Mouse (Mus musculus): Measurements from ENCODE around the gene Rnf40. TPM values are rescaled to one million over a fixed set of nuclear protein-coding genes. Genes with fewer than 3 reads are reported as not detected.
A peak's percentile ranks its signal among the peaks of the same experiment; 100 is the strongest.

Rnf40 gene
- polyA plus RNA-seq, 1 experiment = 48.0 TPM

GRCm38 (mm10) chr7:127573503-127574008 is 15.0 kb upstream of the Rnf40 start:
- H3K27ac ChIP-seq (ENCODE audit: insufficient read depth, low read length) = no peak overlapping the region
- peaks cover 6% of the 10 kb centered on the region; the same call in 1 of the 2 replicates for H3K4me1 ChIP-seq (ENCODE audit: control insufficient read depth, insufficient read depth, low read length)
- TF ChIP-seq CTCF (IDR thresholded peaks at IDR 0.05; ENCODE audit: extremely low read depth, insufficient read depth, low read length) (no peak), POLR2A (IDR thresholded peaks at IDR 0.05; ENCODE audit: extremely low read depth, insufficient read depth, low read length) (no peak)
- peak overlapping the region; percentile 98 for H3K4me3 ChIP-seq (ENCODE audit: insufficient read depth, low read length)

- TF ChIP-seq POLR2A (IDR thresholded peaks at IDR 0.05; ENCODE audit: extremely low read depth, insufficient read depth, low read length) = no peak
- no peak for TF ChIP-seq CTCF (IDR thresholded peaks at IDR 0.05; ENCODE audit: extremely low read depth, insufficient read depth, low read length)
- no peak overlapping the region for H3K27ac ChIP-seq (ENCODE audit: insufficient read depth, low read length)
Measured at GRCm38 (mm10) chr7:127574115-127574514, 14.5 kb upstream of the Rnf40 start.

GRCm38 (mm10) chr7:127583260-127583659 is 5.3 kb upstream of the Rnf40 start:
- no peak overlapping the region for H3K4me3 ChIP-seq (ENCODE audit: insufficient read depth, low read length)
- TF ChIP-seq CTCF (IDR thresholded peaks at IDR 0.05; ENCODE audit: extremely low read depth, insufficient read depth, low read length) = no peak
- no peak for TF ChIP-seq POLR2A (IDR thresholded peaks at IDR 0.05; ENCODE audit: extremely low read depth, insufficient read depth, low read length)
- no peak overlapping the region for H3K27ac ChIP-seq (ENCODE audit: insufficient read depth, low read length)
- peaks cover 2% of the 10 kb centered on the region; the same call in 1 of the 2 replicates for H3K4me1 ChIP-seq (ENCODE audit: control insufficient read depth, insufficient read depth, low read length)

More at GRCm38 (mm10) chr7:127574115-127574514, 14.5 kb upstream of the Rnf40 start:
- Histone ChIP-seq H3K4me1 (ENCODE audit: control insufficient read depth, insufficient read depth, low read length) (peaks cover 6% of the 10 kb centered on the region; the same call in 1 of the 2 replicates), H3K4me3 (ENCODE audit: insufficient read depth, low read length) (peak overlapping the region; percentile 98)

GRCm38 (mm10) chr7:127585031-127585430 is 3.5 kb upstream of the Rnf40 start:
- Histone ChIP-seq H3K4me1 (ENCODE audit: control insufficient read depth, insufficient read depth, low read length) (peaks cover 8% of the 10 kb centered on the region), H3K27ac (ENCODE audit: insufficient read depth, low read length) (no peak overlapping the region), H3K4me3 (ENCODE audit: insufficient read depth, low read length) (no peak overlapping the region)
- TF ChIP-seq POLR2A (IDR thresholded peaks at IDR 0.05; ENCODE audit: extremely low read depth, insufficient read depth, low read length) = no peak
- no peak for TF ChIP-seq CTCF (IDR thresholded peaks at IDR 0.05; ENCODE audit: extremely low read depth, insufficient read depth, low read length)

GRCm38 (mm10) chr7:127586149-127586548 is 2.4 kb upstream of the Rnf40 start:
- Histone ChIP-seq H3K4me1 (ENCODE audit: control insufficient read depth, insufficient read depth, low read length) (peaks cover 8% of the 10 kb centered on the region), H3K4me3 (ENCODE audit: insufficient read depth, low read length) (no peak overlapping the region), H3K27ac (ENCODE audit: insufficient read depth, low read length) (no peak overlapping the region)
- no peak for TF ChIP-seq CTCF (IDR thresholded peaks at IDR 0.05; ENCODE audit: extremely low read depth, insufficient read depth, low read length)
- no peak for TF ChIP-seq POLR2A (IDR thresholded peaks at IDR 0.05; ENCODE audit: extremely low read depth, insufficient read depth, low read length)

- Histone ChIP-seq H3K4me1 (ENCODE audit: control insufficient read depth, insufficient read depth, low read length) (peaks cover 8% of the 10 kb centered on the region), H3K4me3 (ENCODE audit: insufficient read depth, low read length) (no peak overlapping the region; the same call in 1 of the 2 replicates), H3K27ac (ENCODE audit: insufficient read depth, low read length) (no peak overlapping the region)
- TF ChIP-seq CTCF (IDR thresholded peaks at IDR 0.05; ENCODE audit: extremely low read depth, insufficient read depth, low read length) (no peak), POLR2A (IDR thresholded peaks at IDR 0.05; ENCODE audit: extremely low read depth, insufficient read depth, low read length) (no peak)
Measured at GRCm38 (mm10) chr7:127587196-127587595, 1.4 kb upstream of the Rnf40 start.

GRCm38 (mm10) chr7:127588901-127589300 is 334 bp downstream of the Rnf40 start:
- H3K4me3 ChIP-seq (ENCODE audit: insufficient read depth, low read length) = peak overlapping the region; percentile 76
- no peak for TF ChIP-seq POLR2A (IDR thresholded peaks at IDR 0.05; ENCODE audit: extremely low read depth, insufficient read depth, low read length)
- no peak for TF ChIP-seq CTCF (IDR thresholded peaks at IDR 0.05; ENCODE audit: extremely low read depth, insufficient read depth, low read length)
- peaks cover 8% of the 10 kb centered on the region for H3K4me1 ChIP-seq (ENCODE audit: control insufficient read depth, insufficient read depth, low read length)
- H3K27ac ChIP-seq (ENCODE audit: insufficient read depth, low read length) = no peak overlapping the region

GRCm38 (mm10) chr7:127589637-127590036 is 1.1 kb downstream of the Rnf40 start:
- Histone ChIP-seq H3K4me3 (ENCODE audit: insufficient read depth, low read length) (peak overlapping the region; percentile 76; the same call in 1 of the 2 replicates), H3K27ac (ENCODE audit: insufficient read depth, low read length) (no peak overlapping the region), H3K4me1 (ENCODE audit: control insufficient read depth, insufficient read depth, low read length) (peaks cover 8% of the 10 kb centered on the region)
- TF ChIP-seq POLR2A (IDR thresholded peaks at IDR 0.05; ENCODE audit: extremely low read depth, insufficient read depth, low read length) (no peak), CTCF (IDR thresholded peaks at IDR 0.05; ENCODE audit: extremely low read depth, insufficient read depth, low read length) (no peak)

- TF ChIP-seq POLR2A (IDR thresholded peaks at IDR 0.05; ENCODE audit: extremely low read depth, insufficient read depth, low read length) = no peak
- no peak for TF ChIP-seq CTCF (IDR thresholded peaks at IDR 0.05; ENCODE audit: extremely low read depth, insufficient read depth, low read length)
- H3K27ac ChIP-seq (ENCODE audit: insufficient read depth, low read length) = no peak overlapping the region
- peaks cover 8% of the 10 kb centered on the region for H3K4me1 ChIP-seq (ENCODE audit: control insufficient read depth, insufficient read depth, low read length)
- H3K4me3 ChIP-seq (ENCODE audit: insufficient read depth, low read length) = no peak overlapping the region
Measured at GRCm38 (mm10) chr7:127591108-127591507, 2.5 kb downstream of the Rnf40 start.

GRCm38 (mm10) chr7:127592575-127592974 is 4.0 kb downstream of the Rnf40 start:
- TF ChIP-seq POLR2A (IDR thresholded peaks at IDR 0.05; ENCODE audit: extremely low read depth, insufficient read depth, low read length) = no peak
- TF ChIP-seq CTCF (IDR thresholded peaks at IDR 0.05; ENCODE audit: extremely low read depth, insufficient read depth, low read length) = no peak
- Histone ChIP-seq H3K27ac (ENCODE audit: insufficient read depth, low read length) (no peak overlapping the region), H3K4me1 (ENCODE audit: control insufficient read depth, insufficient read depth, low read length) (peaks cover 6% of the 10 kb centered on the region), H3K4me3 (ENCODE audit: insufficient read depth, low read length) (no peak overlapping the region)

Measured in cortical plate, adult 2 months (tissue).